Mouse (Mus musculus): ENCODE results near the gene Slc1a2. TPM values are rescaled to one million over a fixed set of nuclear protein-coding genes. Genes with fewer than 3 reads are reported as not detected.
A peak's percentile ranks its signal among the peaks of the same experiment; 100 is the strongest.

Gene Slc1a2
- total and polyA plus RNA-seq, 3 experiments, result 1.3 to 1.6 (median 1.3) TPM

DNA sequence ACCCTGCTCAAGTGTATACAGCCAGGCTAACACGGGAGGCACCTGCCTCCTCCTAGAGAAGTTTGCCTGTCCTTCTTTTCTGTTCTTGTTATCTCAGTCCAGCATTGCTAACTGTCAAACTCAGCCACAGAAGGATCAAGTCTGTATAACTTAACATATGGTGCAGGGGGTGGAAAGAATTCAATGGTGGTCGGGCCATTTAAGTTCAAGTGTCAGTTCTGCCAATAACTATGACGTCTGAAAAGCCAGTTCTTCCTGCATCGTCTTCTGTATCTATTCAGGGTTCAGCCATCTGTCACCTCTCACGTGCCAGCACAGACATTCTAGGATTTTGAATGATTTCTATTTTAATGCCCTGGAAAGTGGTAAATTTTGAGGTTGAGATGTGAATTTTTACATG is 84.2 kb downstream of the Slc1a2 start:
- Histone ChIP-seq H3K27me3 (replicated peaks) (no peaks in the 10 kb centered on the region), H3K27ac (ENCODE audit: insufficient read depth, low read depth) (no peak overlapping the region), H3K79me2 (replicated peaks; ENCODE audit: control insufficient read depth, extremely low read depth, insufficient read depth, poor library complexity, severe bottlenecking) (no peaks in the 10 kb centered on the region), H3K4me3 (replicated peaks in 1 of 3; ENCODE audit: low read depth in 2 of 3, low read length in 2 of 3, poor library complexity in 1 of 3) (no peak overlapping the region), H3K36me3 (replicated peaks in 1 of 2; ENCODE audit: control insufficient read depth in 1 of 2, insufficient read depth in 1 of 2, low read length in 1 of 2) (no peaks in the 10 kb centered on the region), H3K4me1 (ENCODE audit: control insufficient read depth in 1 of 2, insufficient read depth in 2 of 2) (peaks cover 38 to 93% of the 10 kb centered on the region in 2 experiments), H3K9ac (ENCODE audit: insufficient read depth, low read depth) (no peak overlapping the region), H3K4me2 (ENCODE audit: insufficient read depth, low read depth, poor library complexity, severe bottlenecking) (no peak overlapping the region), H3K9me3 (replicated peaks; ENCODE audit: low read length) (no peaks in the 10 kb centered on the region)
- DNase-seq (ENCODE audit: extremely low read depth), result no peak
- TF ChIP-seq JUND (conservative IDR thresholded peaks at IDR 0.05; ENCODE audit: low read depth, low read length) (no peak), ELF1 (IDR thresholded peaks at IDR 0.05; ENCODE audit: low read depth, low read length) (no peak), SIN3A (IDR thresholded peaks at IDR 0.05; ENCODE audit: low read length) (no peak), MYC (IDR thresholded peaks at IDR 0.05; ENCODE audit: low read depth, low read length) (no peak), MAX (IDR thresholded peaks at IDR 0.05; ENCODE audit: low read length) (no peak), MAZ (IDR thresholded peaks at IDR 0.05; ENCODE audit: low read depth, low read length) (no peak), MEF2A (IDR thresholded peaks at IDR 0.05; ENCODE audit: borderline replicate concordance, low read depth, low read length) (no peak), ZKSCAN1 (IDR thresholded peaks at IDR 0.05; ENCODE audit: borderline replicate concordance, low read depth, low read length) (no peak)
- in situ Hi-C loops (cut with MboI; ENCODE audit: low pct_ligation_motif_present, low pct_unique_long_range_greater_than_20kb, low sequenced_read_pairs), result no loop called here
- dilution Hi-C loops (cut with MboI; ENCODE audit: extremely low pct_ligation_motif_present, extremely low pct_unique_long_range_greater_than_20kb, low sequenced_read_pairs), result no loop called here

GRCm38 (mm10) chr2:102743918-102744696 is 85.6 kb downstream of the Slc1a2 start:
- Histone ChIP-seq H3K4me3 (replicated peaks in 1 of 3; ENCODE audit: low read depth in 2 of 3, low read length in 2 of 3, poor library complexity in 1 of 3) (no peak overlapping the region), H3K27me3 (replicated peaks) (no peaks in the 10 kb centered on the region), H3K4me1 (ENCODE audit: control insufficient read depth in 1 of 2, insufficient read depth in 2 of 2) (peaks cover 38 to 93% of the 10 kb centered on the region in 2 experiments), H3K9ac (ENCODE audit: insufficient read depth, low read depth) (no peak overlapping the region), H3K27ac (ENCODE audit: insufficient read depth, low read depth) (peak overlapping the region; percentile 34; the same call in 1 of the 2 replicates), H3K4me2 (ENCODE audit: insufficient read depth, low read depth, poor library complexity, severe bottlenecking) (no peak overlapping the region), H3K9me3 (replicated peaks; ENCODE audit: low read length) (no peaks in the 10 kb centered on the region), H3K79me2 (replicated peaks; ENCODE audit: control insufficient read depth, extremely low read depth, insufficient read depth, poor library complexity, severe bottlenecking) (no peaks in the 10 kb centered on the region), H3K36me3 (replicated peaks in 1 of 2; ENCODE audit: control insufficient read depth in 1 of 2, insufficient read depth in 1 of 2, low read length in 1 of 2) (no peaks in the 10 kb centered on the region)
- DNase-seq (ENCODE audit: extremely low read depth), result peak; percentile 85
- dilution Hi-C loops (cut with MboI; ENCODE audit: extremely low pct_ligation_motif_present, extremely low pct_unique_long_range_greater_than_20kb, low sequenced_read_pairs), result no loop called here
- TF ChIP-seq ZC3H11A (IDR thresholded peaks at IDR 0.05; ENCODE audit: low read depth, low read length), result peak; percentile 38; the same call in 1 of the 2 replicates
- TF ChIP-seq TCF12 (IDR thresholded peaks at IDR 0.05; ENCODE audit: low read depth, low read length), result peak; percentile 20; the same call in 1 of the 2 replicates
- peak; percentile 46; the same call in 1 of the 2 replicates for TF ChIP-seq IRF4 (IDR thresholded peaks at IDR 0.05; ENCODE audit: low read depth, low read length)
- no peak for TF ChIP-seq GABPA (IDR thresholded peaks at IDR 0.05; ENCODE audit: insufficient replicate concordance, low read depth, low read length)
- TF ChIP-seq MEF2A (IDR thresholded peaks at IDR 0.05; ENCODE audit: borderline replicate concordance, low read depth, low read length), result peak; percentile 22; the same call in 1 of the 2 replicates
- no peak for TF ChIP-seq NRF1 (IDR thresholded peaks at IDR 0.05; ENCODE audit: low read depth, low read length)
- TF ChIP-seq SMC3 (IDR thresholded peaks at IDR 0.05; ENCODE audit: low read depth, low read length), result peak; percentile 86
- 0 out of 2 replicates have a peak, but pooled peaks have one; percentile 19 for TF ChIP-seq ELF1 (IDR thresholded peaks at IDR 0.05; ENCODE audit: low read depth, low read length)
- no peak for TF ChIP-seq BHLHE40 (IDR thresholded peaks at IDR 0.05; ENCODE audit: low read depth, low read length)
- no peak for TF ChIP-seq UBTF (IDR thresholded peaks at IDR 0.05; ENCODE audit: low read depth, low read length)
- no peak for TF ChIP-seq POLR2A (IDR thresholded peaks at IDR 0.05; ENCODE audit: low read depth, low read length)
- TF ChIP-seq CTCF (conservative IDR thresholded peaks at IDR 0.05 in 1 of 2, IDR thresholded peaks at IDR 0.05 in 1 of 2; ENCODE audit: low read depth in 2 of 2, low read length in 2 of 2), result peak; percentile 60 to 85
- TF ChIP-seq RAD21 (IDR thresholded peaks at IDR 0.05; ENCODE audit: low read depth, low read length), result peak; percentile 84
- in situ Hi-C loops (cut with MboI; ENCODE audit: low pct_ligation_motif_present, low pct_unique_long_range_greater_than_20kb, low sequenced_read_pairs), result no loop called here
